Mouse (Mus musculus): ENCODE data around the gene Prkg1. TPM values are rescaled to one million over a fixed set of nuclear protein-coding genes. Genes with fewer than 3 reads are reported as not detected.

Gene Prkg1
- total and polyA plus RNA-seq, 3 experiments, result not detected

DNA sequence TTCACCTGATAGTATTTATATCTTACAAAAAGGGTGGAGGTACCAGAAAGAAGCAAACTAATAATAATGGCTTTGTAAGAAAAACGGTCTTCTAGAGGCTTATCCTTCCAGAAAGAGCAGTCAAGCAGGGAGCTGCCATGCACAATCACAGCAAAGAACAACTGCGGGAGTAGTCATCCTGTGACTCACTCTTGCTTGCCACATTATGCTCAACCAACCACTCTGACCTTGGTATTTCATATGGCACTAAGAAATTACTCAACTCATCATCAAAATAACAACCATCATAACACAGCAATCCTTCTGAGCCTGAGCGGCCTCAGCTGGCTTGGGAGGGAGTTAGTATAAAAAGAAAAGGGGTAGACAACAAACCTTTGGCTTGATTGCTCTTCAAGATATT, 379.5 kb downstream of the Prkg1 start:
- Histone ChIP-seq H3K9me3 (replicated peaks; ENCODE audit: insufficient read depth, low read length) (no peaks in the 10 kb centered on the region), H3K36me3 (ENCODE audit: control insufficient read depth in 1 of 2, insufficient read depth in 2 of 2, low read length in 2 of 2) (no peaks in the 10 kb centered on the region), H3K9ac (ENCODE audit: control insufficient read depth, low read depth, low read length, poor library complexity, severe bottlenecking) (no peak overlapping the region), H3K4me1 (ENCODE audit: control insufficient read depth in 1 of 2, insufficient read depth in 2 of 2, low read length in 2 of 2) (no peaks in the 10 kb centered on the region), H3K79me2 (ENCODE audit: control insufficient read depth, insufficient read depth, low read length, poor library complexity) (no peaks in the 10 kb centered on the region), H3K4me3 (ENCODE audit: control insufficient read depth in 1 of 2, insufficient read depth in 1 of 2, low read depth in 2 of 2, low read length in 2 of 2) (no peak overlapping the region), H3K27ac (ENCODE audit: control insufficient read depth, low read depth, low read length) (no peak overlapping the region), H3K27me3 (ENCODE audit: control insufficient read depth in 1 of 2, insufficient read depth in 2 of 2, low read length in 2 of 2) (no peaks in the 10 kb centered on the region)
- TF ChIP-seq USF1 (IDR thresholded peaks at IDR 0.05; ENCODE audit: low read depth, low read length) (no peak), ELF1 (IDR thresholded peaks at IDR 0.05; ENCODE audit: low read depth, low read length) (no peak), EP300 (IDR thresholded peaks at IDR 0.05; ENCODE audit: low read depth in 1 of 2, low read length in 2 of 2) (no peak), POLR2AphosphoS5 (IDR thresholded peaks at IDR 0.05; ENCODE audit: borderline replicate concordance, low read depth, low read length) (no peak), E2F4 (IDR thresholded peaks at IDR 0.05; ENCODE audit: borderline replicate concordance, low read depth, low read length) (no peak), TCF12 (IDR thresholded peaks at IDR 0.05; ENCODE audit: low read depth, low read length) (no peak), RAD21 (IDR thresholded peaks at IDR 0.05; ENCODE audit: low read depth, low read length) (no peak), MAX (IDR thresholded peaks at IDR 0.05; ENCODE audit: low read length) (no peak), NELFE (IDR thresholded peaks at IDR 0.05; ENCODE audit: low read depth, low read length) (no peak), GABPA (IDR thresholded peaks at IDR 0.05; ENCODE audit: low read depth, low read length) (no peak), MAFK (IDR thresholded peaks at IDR 0.05; ENCODE audit: borderline replicate concordance, low read depth, low read length) (no peak)
- DNase-seq (ENCODE audit: low read depth, low spot score), result no peak

GRCm38 (mm10) chr19:31383881-31384280, 381.0 kb downstream of the Prkg1 start:
- H3K36me3 ChIP-seq (ENCODE audit: control insufficient read depth in 1 of 2, insufficient read depth in 2 of 2, low read length in 2 of 2), result no peaks in the 10 kb centered on the region
- H3K79me2 ChIP-seq (ENCODE audit: control insufficient read depth, insufficient read depth, low read length, poor library complexity), result no peaks in the 10 kb centered on the region
- H3K27me3 ChIP-seq (ENCODE audit: control insufficient read depth in 1 of 2, insufficient read depth in 2 of 2, low read length in 2 of 2), result no peaks in the 10 kb centered on the region
- no peak overlapping the region for H3K4me3 ChIP-seq (ENCODE audit: control insufficient read depth in 1 of 2, insufficient read depth in 1 of 2, low read depth in 2 of 2, low read length in 2 of 2)
- no peak for DNase-seq (ENCODE audit: low read depth, low spot score)
- H3K4me1 ChIP-seq (ENCODE audit: control insufficient read depth in 1 of 2, insufficient read depth in 2 of 2, low read length in 2 of 2), result no peaks in the 10 kb centered on the region
- no peak overlapping the region for H3K27ac ChIP-seq (ENCODE audit: control insufficient read depth, low read depth, low read length)
- no peak overlapping the region for H3K9ac ChIP-seq (ENCODE audit: control insufficient read depth, low read depth, low read length, poor library complexity, severe bottlenecking)
- H3K9me3 ChIP-seq (replicated peaks; ENCODE audit: insufficient read depth, low read length), result no peaks in the 10 kb centered on the region
- TF ChIP-seq ZNF384 (IDR thresholded peaks at IDR 0.05; ENCODE audit: low read depth, low read length) (no peak), HCFC1 (IDR thresholded peaks at IDR 0.05; ENCODE audit: low read depth, low read length) (no peak)

- no peaks in the 10 kb centered on the region for H3K36me3 ChIP-seq (ENCODE audit: control insufficient read depth in 1 of 2, insufficient read depth in 2 of 2, low read length in 2 of 2)
- no peaks in the 10 kb centered on the region for H3K79me2 ChIP-seq (ENCODE audit: control insufficient read depth, insufficient read depth, low read length, poor library complexity)
- H3K4me3 ChIP-seq (ENCODE audit: control insufficient read depth in 1 of 2, insufficient read depth in 1 of 2, low read depth in 2 of 2, low read length in 2 of 2), result no peak overlapping the region
- no peaks in the 10 kb centered on the region for H3K4me1 ChIP-seq (ENCODE audit: control insufficient read depth in 1 of 2, insufficient read depth in 2 of 2, low read length in 2 of 2)
- no peaks in the 10 kb centered on the region for H3K27me3 ChIP-seq (ENCODE audit: control insufficient read depth in 1 of 2, insufficient read depth in 2 of 2, low read length in 2 of 2)
- TF ChIP-seq GATA1 (IDR thresholded peaks at IDR 0.05; ENCODE audit: low read depth, low read length) (no peak), E2F4 (IDR thresholded peaks at IDR 0.05; ENCODE audit: borderline replicate concordance, low read depth, low read length) (no peak), SIN3A (IDR thresholded peaks at IDR 0.05; ENCODE audit: low read length) (no peak), ETS1 (IDR thresholded peaks at IDR 0.05; ENCODE audit: low read depth, low read length) (no peak), NRF1 (IDR thresholded peaks at IDR 0.05; ENCODE audit: insufficient read depth, low read depth, low read length, poor library complexity, severe bottlenecking) (no peak), CHD2 (IDR thresholded peaks at IDR 0.05; ENCODE audit: low read length) (no peak), MYC (IDR thresholded peaks at IDR 0.05; ENCODE audit: low read depth, low read length) (no peak), JUND (IDR thresholded peaks at IDR 0.05; ENCODE audit: low read depth, low read length) (no peak)
- H3K27ac ChIP-seq (ENCODE audit: control insufficient read depth, low read depth, low read length), result no peak overlapping the region
- H3K9me3 ChIP-seq (replicated peaks; ENCODE audit: insufficient read depth, low read length), result no peaks in the 10 kb centered on the region
- DNase-seq (ENCODE audit: low read depth, low spot score), result no peak
- H3K9ac ChIP-seq (ENCODE audit: control insufficient read depth, low read depth, low read length, poor library complexity, severe bottlenecking), result no peak overlapping the region
Measured at GRCm38 (mm10) chr19:31370106-31370505, 394.7 kb downstream of the Prkg1 start.

All from MEL (cell line).